Mouse (Mus musculus) heart, adult 18-20 months (tissue): Measurements from ENCODE around the gene Hsd3b7. TPM values are rescaled to one million over a fixed set of nuclear protein-coding genes. Genes with fewer than 3 reads are reported as not detected.
"Not testable (repeated sequence)": the region's sequence is repeated elsewhere in the genome, so short reads cannot be mapped to it uniquely, and the experiment has no call there.

Experiments
- DNase-seq, 2 experiments: peaks; one replicate each; pipeline ENCODE4 v3.0.0; 2021 to 2022; ENCODE audit warnings: mixed read lengths in 1 of 2
- total RNA-seq, 2 experiments: library from RNA; stranded (reverse); gene quantifications; 2 replicates each; pipeline ENCODE4 v1.2.3; 2021

The Hsd3b7 gene
- total RNA-seq, 2 experiments from 2014 or later = 10.8 to 13.9 TPM

DNA sequence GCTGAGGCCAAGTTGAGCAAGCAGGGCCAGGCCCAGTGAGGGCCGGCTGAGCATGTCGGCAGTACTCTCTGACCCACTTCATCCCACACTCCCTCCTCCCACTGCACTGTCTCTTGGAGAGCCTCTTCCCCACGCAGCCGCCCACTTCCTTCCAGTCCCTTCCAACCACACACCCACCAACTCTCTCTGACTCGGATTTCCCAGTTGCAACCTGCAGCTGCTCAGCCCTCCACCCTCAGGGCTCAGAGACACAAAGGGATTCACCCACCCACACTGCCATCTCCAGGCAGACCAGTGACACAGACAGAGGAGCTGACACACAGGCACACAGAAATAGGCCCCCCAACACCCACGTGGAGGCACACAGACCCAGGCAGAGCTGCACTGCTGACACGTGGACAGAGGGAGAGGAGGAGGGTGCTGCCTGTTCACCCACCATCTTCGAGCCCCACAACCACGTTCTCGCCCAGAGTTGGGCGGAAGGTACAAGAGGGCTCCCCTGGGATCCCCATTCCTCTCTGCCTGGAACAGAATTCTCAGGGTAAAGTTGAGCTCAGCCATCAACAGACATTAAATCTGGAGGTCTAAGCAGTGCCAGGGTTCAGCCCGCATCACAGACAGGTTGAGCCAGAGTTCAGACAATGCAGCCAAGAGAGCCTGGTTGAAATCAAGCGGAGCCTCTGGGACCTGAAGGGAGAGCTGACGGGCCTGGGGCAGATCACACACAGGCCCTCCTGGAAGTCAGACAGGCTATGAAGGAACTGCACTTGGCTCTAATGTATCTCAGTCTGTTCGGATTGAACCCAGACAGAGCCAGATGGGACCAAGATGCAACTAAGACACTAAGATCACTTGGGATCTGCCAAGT, 15.8 kb downstream of the Hsd3b7 start:
- DNase-seq = peak; percentile 68 to 78

DNA sequence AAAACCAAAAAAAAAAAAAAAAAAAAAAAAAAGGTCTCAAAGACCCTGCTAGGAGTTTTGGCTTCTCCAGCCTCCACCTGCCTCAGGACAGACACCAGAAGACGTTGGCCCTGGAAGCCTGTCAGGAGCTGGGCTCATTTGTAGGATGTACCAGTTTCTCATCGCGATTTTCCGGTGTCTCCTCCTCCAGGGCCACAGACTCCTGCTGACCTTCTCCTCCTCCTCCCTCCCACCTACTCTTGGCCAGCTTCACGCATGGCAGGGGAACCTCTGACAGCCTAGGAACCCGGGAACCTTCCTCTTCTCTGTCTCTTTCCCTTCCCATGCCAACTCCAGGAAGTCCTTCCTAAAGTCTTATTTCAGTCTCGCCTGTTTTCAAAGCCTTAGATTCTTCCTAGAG, 16.6 kb downstream of the Hsd3b7 start:
- DNase-seq = no peak

DNA sequence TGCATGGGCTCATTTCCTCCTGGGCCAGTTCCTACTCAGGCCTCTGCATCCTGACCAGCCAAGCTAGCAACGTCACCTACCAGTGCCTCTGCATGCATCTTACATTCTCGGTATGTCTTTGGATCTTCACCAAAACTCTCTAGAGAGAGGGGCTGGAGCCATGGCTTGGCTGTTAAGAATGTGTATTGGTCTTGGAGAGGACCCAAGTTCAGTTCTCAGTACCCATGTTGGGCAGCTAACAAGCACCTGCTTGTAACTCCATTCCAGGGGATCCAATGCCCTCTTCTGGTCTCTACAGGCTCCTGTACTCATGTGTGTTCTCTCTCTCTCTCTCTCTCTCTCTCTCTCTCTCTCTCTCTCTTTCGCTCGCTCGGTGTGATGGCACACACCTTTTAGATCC, 17.4 kb downstream of the Hsd3b7 start:
- no peak for DNase-seq

DNA sequence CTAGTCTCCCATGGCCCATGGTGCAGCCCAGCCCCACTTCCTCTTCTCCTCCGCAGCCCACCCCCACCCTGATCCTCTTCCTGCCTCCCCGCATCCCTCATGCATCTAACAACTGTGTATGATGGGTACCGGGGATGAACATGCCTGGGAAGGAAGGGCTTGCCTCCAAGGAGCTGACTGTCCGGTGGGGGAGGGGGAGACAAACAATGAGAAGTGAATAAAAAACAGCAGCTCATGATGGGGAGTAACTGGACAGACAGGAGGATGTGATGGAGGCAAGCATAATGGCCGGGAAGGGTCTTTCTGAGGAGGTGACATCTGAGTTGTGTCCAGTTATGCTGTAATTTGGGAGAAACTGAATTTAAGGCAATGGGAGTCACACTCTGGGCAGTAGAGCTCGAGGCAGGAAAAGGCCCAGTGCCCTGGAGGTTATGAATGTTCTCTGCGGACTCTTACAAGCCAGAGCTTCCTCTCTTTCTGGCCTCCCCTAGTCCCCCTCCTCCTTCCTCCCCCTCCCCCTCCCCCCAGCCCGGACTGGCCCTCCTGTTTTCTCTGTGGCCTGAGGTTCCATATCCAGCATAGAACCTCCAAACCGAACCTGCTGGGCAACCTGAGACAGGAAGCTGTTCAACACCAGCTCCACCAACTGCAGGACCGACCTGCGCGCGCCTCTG, 20.6 kb downstream of the Hsd3b7 start:
- DNase-seq = no peak

DNA sequence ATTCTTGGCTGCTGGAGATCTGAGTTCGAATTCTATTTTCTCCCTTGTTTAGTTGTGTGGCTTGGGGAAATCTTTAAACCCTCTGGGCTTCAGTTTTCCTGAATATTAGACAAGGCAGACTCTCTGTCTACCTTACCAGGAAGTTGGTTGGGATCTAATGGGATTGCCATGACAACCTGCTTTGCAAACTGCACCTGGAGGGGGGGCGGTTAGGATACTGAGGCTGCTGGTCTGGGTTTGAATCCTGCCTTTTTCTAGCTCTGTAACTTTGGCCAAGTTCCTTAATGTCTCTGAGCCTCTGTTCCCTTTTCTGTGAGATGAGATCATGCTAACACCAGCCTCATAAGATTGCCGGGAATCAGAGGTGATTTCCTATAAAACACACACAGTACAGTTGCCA, 22.1 kb downstream of the Hsd3b7 start:
- DNase-seq = no peak

DNA sequence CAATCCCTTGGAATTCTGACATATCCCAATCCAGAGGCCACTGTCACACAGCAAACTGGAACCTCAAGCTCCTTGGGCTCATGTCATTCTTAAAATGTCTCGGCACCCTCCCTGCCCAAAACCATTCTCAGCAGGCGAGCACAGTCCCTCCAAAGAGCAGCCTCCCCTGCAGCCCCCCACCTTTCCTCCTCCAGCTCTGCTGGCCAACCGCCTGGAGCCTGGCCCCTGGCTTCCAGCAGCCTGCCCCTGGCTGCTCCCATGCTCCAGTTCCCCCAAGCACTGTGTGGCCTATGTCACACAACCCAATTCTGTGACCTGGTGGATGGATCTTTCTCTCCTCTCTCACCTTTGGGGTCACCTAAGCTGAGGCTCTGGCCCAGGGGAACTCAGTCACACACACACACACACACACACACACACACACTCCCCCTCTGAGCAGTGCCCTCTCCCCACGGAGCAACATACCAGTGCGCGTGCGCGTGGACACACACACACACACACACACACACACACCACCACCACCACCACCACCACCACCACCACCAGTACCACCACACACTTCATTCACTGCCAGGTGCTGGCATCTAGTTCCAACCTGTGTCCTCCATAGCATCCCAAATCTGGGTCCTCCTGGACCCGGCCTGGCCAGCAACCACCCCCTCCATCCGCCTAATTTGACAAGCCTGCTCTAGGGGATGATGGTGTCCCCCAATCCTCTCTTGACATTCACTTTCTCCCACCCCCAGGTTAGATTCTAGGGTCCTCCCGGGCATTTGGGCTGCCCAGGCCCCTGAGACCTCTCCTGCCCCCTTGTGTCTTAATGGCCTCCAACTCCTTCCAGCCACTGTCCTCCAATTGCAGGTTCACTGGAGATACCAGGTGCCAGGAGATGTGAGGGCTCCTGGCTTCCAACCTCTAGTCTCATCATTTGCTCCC, 23.1 kb downstream of the Hsd3b7 start:
- no peak for DNase-seq

DNA sequence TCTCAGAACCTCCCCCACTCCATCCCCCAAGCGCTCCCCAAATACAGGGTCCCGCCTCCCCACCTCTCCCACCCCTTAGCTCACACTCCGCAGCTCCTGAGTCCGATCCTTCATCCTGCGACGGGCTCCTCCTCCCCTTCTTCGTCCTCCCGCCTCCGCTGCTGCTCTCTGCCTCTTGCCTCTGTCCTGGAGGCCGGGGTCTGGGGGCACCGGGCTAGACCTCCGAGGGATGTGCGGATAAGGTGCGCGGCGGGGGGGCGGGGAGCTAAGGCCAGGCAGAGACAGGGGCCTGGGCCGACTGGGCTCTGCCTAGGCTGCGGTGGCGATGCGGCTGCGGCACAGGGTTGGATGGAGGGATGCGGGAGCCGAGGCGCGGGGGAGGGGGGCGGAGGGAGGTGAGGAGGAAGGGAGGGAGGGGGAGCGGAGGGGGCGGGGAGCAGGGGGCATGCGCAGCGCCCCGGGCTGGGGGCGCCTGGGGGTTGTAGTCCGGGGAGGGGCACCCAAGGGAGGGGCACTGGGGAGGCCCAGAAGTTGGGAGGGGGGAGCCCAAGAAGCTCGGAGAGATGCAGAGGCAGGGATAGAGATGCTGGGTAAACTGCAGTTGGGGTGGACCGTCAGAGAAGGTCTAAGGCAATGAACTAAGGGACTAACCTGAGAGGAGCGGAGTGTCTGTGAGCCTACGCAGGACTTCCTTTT, 23.9 kb downstream of the Hsd3b7 start, which contains the start of the genes Stx4a and Stx1b:
Gene Stx4a (plus strand): TSS at position 119 of the 696 bp plus-strand sequence.
Gene Stx1b (minus strand): TSS at position 374 of the 696 bp plus-strand sequence.
- no peak for DNase-seq

DNA sequence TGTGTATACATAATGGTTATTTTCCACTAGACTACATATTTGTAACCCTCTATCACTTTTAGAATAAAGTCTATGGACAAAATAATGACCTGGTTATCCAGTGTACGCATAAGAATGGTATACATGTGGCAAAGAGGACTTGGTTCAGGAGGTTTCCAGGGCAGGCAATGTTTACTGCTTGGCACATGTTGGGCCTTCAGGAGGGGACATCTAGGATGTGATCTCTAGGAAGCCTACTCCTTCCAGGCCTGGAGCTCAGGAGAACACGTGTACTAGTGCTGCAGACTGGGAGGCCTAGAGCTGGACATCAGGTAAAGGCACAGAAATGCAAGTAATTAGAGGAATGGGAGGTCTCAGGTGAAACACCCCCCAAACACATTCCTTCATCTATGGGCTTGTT, 35.1 kb downstream of the Hsd3b7 start:
- DNase-seq = no peak

DNA sequence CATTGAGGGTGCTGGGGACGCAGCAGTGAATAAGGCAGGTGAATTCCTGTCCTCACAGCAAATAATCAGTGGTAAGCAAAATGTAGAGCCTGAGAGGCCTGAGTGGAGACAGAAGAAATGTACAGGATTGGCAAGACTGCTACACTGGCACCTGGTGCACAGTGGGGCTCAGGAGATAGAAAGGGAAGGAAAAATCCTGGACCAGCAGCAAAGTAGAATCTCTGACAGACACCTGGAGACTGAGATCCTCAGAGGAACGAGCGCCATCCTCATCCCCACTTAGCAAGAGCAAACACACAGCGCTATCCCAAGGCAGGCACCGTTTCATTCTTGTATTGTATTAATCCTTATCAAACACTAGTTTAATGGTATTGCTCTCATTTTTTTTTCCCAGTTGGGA, 37.1 kb downstream of the Hsd3b7 start:
- no peak for DNase-seq

DNA sequence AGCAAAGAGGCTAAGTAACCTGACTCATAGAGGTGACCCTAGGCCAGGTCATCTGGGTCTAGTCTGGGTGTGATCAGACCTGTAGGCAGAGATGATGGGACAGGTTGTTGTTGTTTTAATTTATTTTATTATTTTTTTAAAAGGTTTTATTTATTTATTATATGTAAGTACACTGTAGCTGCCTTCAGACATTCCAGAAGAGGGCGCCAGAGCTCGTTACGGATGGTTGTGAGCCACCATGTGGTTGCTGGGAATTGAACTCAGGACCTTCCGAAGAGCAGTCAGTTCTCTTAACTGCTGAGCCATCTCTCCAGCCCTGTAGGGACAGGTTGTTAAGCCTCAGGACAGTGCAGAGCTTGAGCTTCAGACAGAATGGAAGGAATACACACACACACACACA, 37.5 kb downstream of the Hsd3b7 start:
- not testable (repeated sequence) for DNase-seq

DNA sequence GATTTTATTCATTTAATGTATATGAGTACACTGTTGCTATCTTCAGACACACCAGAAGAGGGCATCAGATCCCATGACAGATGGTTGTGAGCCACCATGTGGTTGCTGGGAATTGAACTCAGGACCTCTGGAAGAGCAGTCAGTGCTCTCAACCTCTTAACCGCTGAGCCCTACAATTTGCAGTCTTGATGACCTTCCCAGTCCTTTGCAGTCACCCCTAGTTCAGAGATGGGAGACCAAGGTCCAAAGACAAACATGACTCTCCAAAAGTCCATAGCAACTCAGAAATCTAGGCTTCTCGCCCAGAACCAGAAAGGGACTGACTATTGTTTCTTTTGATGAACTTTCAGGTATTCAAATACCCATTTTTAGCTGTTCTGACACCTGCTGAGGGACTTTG, 39.6 kb downstream of the Hsd3b7 start:
- not testable (repeated sequence) for DNase-seq

DNA sequence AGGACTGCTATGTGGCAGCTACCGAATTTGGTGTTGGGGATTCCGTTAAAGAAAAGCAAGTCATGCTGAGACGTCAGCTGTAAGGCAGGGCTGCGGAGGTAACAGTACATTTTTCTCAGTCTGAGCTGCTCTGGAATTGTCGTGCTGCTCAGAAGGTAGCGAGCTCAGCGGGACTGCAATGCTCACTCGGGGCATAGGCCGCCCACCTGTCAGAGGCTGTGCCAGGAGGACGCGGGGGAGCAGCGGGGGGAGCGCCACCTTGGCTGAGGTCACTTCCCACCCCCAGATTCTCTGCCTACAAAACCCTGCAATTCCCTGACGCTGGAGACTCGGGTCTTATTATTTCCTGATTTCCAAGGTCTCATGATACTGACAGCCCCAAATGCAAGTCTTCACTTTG, 40.5 kb downstream of the Hsd3b7 start:
- peak in 1 of 2 experiments; percentile 55 for DNase-seq

DNA sequence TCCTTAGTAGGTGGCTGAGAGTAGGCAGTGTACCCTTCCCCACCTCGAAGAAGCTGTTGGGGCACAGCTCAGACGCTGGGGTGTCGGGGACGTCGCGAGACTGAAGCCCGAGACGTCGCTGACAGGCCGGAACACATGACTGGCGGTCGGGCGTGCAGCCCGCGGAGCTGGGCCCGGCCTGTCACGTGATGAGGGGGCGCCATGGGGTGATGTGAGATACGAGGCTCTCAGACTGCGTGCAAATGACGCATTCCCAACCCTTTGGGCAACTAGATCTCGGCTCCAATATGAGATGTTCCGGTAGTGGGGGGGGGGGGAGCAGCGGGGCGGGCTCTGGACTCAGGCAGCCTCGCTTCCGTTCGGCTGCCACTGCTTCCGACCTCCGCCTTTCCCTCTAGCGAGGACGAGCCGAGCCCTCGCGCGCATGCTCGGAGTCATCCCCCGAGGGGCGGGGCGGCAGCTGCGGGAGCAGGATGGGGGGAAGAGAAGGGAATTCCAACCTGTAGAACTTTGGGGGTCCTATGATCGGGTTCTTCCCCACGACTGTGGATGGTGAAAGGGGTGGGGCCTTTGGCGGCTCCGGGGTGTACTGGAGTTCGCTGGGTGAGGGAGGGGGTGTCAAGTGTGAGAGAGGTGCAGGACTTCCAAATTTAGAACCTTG, 41.1 kb downstream of the Hsd3b7 start:
- DNase-seq = peak; percentile 95 to 96

DNA sequence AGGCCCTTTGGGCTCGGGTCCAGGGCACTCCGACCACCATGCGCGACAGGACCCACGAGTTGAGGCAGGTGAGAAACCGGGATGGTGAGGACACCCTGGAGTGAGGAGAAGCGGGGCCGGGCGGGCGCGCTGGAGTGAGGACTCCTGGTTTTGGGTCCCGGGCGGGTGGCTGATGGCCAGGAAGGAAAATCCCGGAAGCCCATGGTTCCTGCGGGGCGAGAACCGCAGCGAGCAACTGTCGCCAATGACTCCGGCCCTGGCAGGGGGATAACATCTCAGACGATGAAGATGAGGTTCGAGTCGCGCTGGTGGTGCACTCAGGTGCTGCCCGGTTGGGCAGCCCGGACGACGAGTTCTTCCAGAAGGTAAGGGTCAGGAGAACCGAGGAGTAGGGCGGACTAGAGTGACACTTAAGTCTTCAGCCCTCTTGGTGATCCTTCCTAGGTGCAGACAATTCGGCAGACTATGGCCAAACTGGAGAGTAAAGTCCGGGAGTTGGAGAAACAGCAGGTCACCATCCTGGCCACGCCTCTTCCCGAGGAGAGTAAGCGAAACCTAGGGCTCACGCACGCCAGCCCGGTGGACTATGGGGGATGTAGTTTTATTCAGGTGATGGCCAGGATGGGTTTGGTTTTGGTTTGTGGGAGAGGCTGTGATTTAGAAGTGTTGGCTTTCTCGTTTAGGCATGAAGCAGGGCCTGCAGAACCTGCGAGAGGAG, 41.8 kb downstream of the Hsd3b7 start:
- DNase-seq = peak; percentile 88 to 90

DNA sequence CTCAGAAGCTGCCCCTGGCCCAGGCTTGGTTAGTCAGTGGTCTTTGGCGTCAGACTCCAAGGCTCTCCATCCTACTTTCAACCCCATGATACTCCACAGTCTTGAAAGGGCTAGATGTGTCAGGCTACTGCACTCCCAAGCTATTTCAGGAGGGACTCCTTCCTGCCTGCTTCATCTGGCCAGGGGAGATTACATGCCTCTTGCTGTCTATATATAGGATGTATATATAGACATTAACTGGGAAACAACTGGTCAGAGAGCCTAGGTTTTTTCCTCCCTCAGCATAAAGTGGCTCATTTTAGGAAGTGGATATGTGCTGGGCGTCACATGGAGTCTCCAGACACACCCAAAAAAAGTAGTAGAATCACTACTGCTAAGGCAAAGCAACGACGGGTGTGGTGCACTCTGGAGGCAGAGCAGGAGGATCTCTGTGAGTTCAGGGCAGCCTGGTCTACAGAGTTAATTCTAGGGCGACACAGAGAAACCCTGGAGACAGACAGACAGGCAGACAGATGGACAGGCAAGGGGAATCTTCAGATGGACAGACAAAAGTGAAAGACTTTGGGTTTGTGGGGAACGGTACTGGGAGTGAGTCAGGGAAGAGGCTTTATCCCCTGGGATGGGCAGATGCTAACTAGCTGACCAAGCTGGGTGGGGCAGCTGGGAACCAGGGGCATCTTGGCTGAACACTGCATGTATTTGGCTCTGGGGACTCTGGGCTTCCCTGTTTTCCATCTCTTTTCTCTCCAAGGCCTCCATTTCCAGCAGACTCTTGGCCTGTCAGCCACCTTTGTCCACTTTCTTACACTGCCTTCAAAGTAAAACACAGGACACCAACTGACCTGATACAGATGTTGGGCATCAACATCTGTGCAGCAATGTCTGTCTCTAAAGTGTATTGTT, 49.8 kb downstream of the Hsd3b7 start:
- peak; percentile 19 to 27 for DNase-seq

DNA sequence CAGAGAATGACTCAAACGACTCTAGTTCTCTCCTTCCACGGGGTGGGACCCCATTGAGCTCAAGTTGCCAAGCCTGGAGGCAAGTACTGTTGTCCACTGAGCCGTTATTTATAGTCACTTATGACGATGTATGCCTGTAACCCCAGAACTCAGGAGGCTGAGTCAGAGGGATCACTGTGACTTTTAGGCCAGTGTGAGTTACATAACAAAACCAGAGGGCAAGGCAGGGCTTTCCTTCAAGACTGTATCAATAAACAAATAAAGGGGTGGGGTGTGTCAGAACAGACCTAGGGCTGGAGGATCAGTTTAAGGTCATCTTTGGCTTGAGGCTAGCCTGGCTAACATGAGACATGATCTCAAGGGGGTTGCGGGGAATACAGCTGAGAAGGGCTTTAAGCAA, 50.5 kb downstream of the Hsd3b7 start:
- peak; percentile 22 to 38 for DNase-seq
